Mouse (Mus musculus) forebrain, embryonic 14.5 days (tissue): Measurements from ENCODE around the gene Sult3a2. TPM values are rescaled to one million over a fixed set of nuclear protein-coding genes. Genes with fewer than 3 reads are reported as not detected.
"Not testable (repeated sequence)": the region's sequence is repeated elsewhere in the genome, so short reads cannot be mapped to it uniquely, and the experiment has no call there.

Experiments
- ATAC-seq: fragments of 200-750 bp; cut with Nextera tagmentation; 2 replicates; pipeline ENCODE4 v1.8.0; 2017; ENCODE audit warnings: mild to moderate bottlenecking, moderate library complexity
- DNase-seq: peaks from one replicate; pipeline ENCODE4 v3.0.0-alpha.2; 2015; ENCODE audit warnings: low spot score
- H3K27ac ChIP-seq: fragments of 300-500 bp; sonication (generic); 2 replicates; pipeline ENCODE4 v1.5.1; 2014; ENCODE audit warnings: low read depth, mild to moderate bottlenecking, control low read depth, low read length, moderate library complexity
- H3K27me3 ChIP-seq: fragments of 300-500 bp; sonication (generic); replicated peaks from 2 replicates; pipeline ENCODE4 v1.6.1; 2014; ENCODE audit warnings: low read length, control low read depth, mixed read lengths; ENCODE audit not compliant: control insufficient read depth, insufficient read depth
- H3K36me3 ChIP-seq: fragments of 300-500 bp; sonication (generic); 2 replicates; pipeline ENCODE4 v1.6.1; 2014; ENCODE audit warnings: low read length, control low read depth; ENCODE audit not compliant: control insufficient read depth, insufficient read depth
- H3K4me1 ChIP-seq: fragments of 300-500 bp; sonication (generic); 2 replicates; pipeline ENCODE4 v1.6.1; 2014; ENCODE audit warnings: antibody characterized with exemption, low read length, control low read depth; ENCODE audit not compliant: control insufficient read depth, insufficient read depth
- H3K4me2 ChIP-seq: fragments of 300-500 bp; sonication (generic); 2 replicates; pipeline ENCODE4 v1.6.1; 2014; ENCODE audit warnings: mild to moderate bottlenecking, control low read depth, low read length
- H3K4me3 ChIP-seq: fragments of 300-500 bp; sonication (generic); 2 replicates; pipeline ENCODE4 v1.5.1; 2014; ENCODE audit warnings: low read depth, low read length, control low read depth
- H3K9ac ChIP-seq: fragments of 300-500 bp; sonication (generic); 2 replicates; pipeline ENCODE4 v1.6.1; 2014; ENCODE audit warnings: mild to moderate bottlenecking, low read length, control low read depth, moderate library complexity
- H3K9me3 ChIP-seq: fragments of 300-500 bp; sonication (generic); replicated peaks from 2 replicates; pipeline ENCODE4 v1.6.1; 2016; ENCODE audit warnings: low read length, control low read depth, mixed read lengths; ENCODE audit not compliant: control insufficient read depth
- WGBS: fragments of 180-500 bp; shearing (Covaris S2); extraction: QIAGEN DNeasy Blood & Tissue Kit; methylation state at CpG from one replicate; pipeline ENCODE4 v1.1.7; 2014; 5-methylcytosine and 5-hydroxymethylcytosine counted together
- polyA plus RNA-seq: library from polyadenylated mRNA; unstranded; fragments of >200 nt; fragmentation: Nextera tagmentation; extraction: Ambion mirVana; gene quantifications from 2 replicates; pipeline ENCODE4 v1.2.1, GENCODE M21; 2014

Sult3a2 gene
- polyA plus RNA-seq = not detected in 2 replicates

- no peak within 1 kb of the TSS for H3K9ac ChIP-seq
- H3K27me3 ChIP-seq = no peaks in the 10 kb centered on the region
- H3K4me2 ChIP-seq = no peak within 1 kb of the TSS
- H3K9me3 ChIP-seq = no peaks in the 10 kb centered on the region
- H3K4me1 ChIP-seq = no peaks in the 10 kb centered on the region
- H3K4me3 ChIP-seq = no peak within 1 kb of the TSS
- no peak within 1 kb of the TSS for H3K27ac ChIP-seq
- ATAC-seq = no peak
- WGBS = 90% methylated on average over 3 of the region's 3 CpGs
- no peaks in the 10 kb centered on the region for H3K36me3 ChIP-seq
- DNase-seq = no peak
Observed at GRCm38 (mm10) chr10:33786604-33787003, at the start of gene Sult3a2. Gene Sult3a2 (minus strand): TSS chr10:33786704.

- no peaks in the 10 kb centered on the region for H3K9me3 ChIP-seq
- no peaks in the 10 kb centered on the region for H3K4me1 ChIP-seq
- ATAC-seq = no peak
- no peak overlapping the region for H3K4me2 ChIP-seq
- no peak overlapping the region for H3K27ac ChIP-seq
- DNase-seq = no peak
- H3K27me3 ChIP-seq = no peaks in the 10 kb centered on the region
- no peak overlapping the region for H3K9ac ChIP-seq
- 94% methylated on average over 3 of the region's 3 CpGs for WGBS
- H3K36me3 ChIP-seq = no peaks in the 10 kb centered on the region
- no peak overlapping the region for H3K4me3 ChIP-seq
Observed at GRCm38 (mm10) chr10:33820892-33821291, 34.4 kb upstream of the Sult3a2 start.

DNA sequence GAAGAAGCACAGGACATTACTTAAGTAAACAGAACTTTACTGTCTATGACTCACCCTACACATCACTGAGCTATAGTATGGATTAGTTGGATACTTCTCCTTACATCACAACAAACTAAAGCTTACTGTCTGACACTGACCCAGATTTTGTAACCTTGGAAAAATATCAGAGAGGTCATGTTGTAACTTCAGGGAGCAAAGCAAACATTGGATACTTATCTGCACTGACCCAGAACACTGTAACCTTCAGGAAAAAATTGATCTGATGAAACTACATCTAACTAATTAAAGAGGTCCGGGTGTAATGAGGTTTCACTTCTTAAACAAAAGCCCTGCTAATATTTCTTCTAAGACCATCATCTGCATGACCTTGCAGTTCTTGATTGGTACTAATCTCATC lies 30.4 kb upstream of the Sult3a2 start:
- Histone ChIP-seq H3K27me3 (no peaks in the 10 kb centered on the region), H3K4me3 (no peak overlapping the region), H3K9me3 (no peaks in the 10 kb centered on the region), H3K9ac (no peak overlapping the region), H3K4me1 (no peaks in the 10 kb centered on the region), H3K4me2 (no peak overlapping the region), H3K36me3 (no peaks in the 10 kb centered on the region), H3K27ac (no peak overlapping the region)
- no peak for ATAC-seq
- WGBS = 52% methylated on average over 1 of the region's 1 CpGs
- DNase-seq = no peak

DNA sequence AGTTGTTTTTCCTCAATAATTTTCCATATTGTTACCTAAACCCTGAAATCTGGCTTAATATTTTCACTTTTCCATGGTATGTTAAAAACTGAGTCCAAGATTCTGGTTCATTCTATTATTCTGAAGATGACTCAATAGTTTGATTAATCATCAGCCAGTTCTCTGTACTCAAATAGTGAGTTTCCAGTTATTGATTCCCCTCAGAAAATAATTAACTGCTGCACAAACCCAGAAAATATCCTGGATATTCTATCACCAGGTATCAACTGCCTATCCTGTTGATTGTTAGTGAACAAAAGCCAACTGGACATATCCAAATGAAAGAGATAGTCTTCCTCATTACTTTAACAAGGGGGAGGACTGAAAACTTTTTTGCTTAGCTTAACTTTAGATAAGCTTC lies 27.8 kb upstream of the Sult3a2 start:
- ATAC-seq (no peak), DNase-seq (no peak)
- no peaks in the 10 kb centered on the region for H3K36me3 ChIP-seq
- no peak overlapping the region for H3K9ac ChIP-seq
- H3K4me3 ChIP-seq = no peak overlapping the region
- no peaks in the 10 kb centered on the region for H3K9me3 ChIP-seq
- H3K4me2 ChIP-seq = no peak overlapping the region
- no peak overlapping the region for H3K27ac ChIP-seq
- H3K27me3 ChIP-seq = no peaks in the 10 kb centered on the region
- no peaks in the 10 kb centered on the region for H3K4me1 ChIP-seq

GRCm38 (mm10) chr10:33811807-33812206 lies 25.3 kb upstream of the Sult3a2 start:
- H3K4me3 ChIP-seq = no peak overlapping the region
- 13% methylated on average over 1 of the region's 1 CpGs for WGBS
- no peaks in the 10 kb centered on the region for H3K36me3 ChIP-seq
- peak; percentile 28 for DNase-seq
- H3K27me3 ChIP-seq = no peaks in the 10 kb centered on the region
- H3K9ac ChIP-seq = no peak overlapping the region
- H3K27ac ChIP-seq = no peak overlapping the region
- H3K9me3 ChIP-seq = no peaks in the 10 kb centered on the region
- no peaks in the 10 kb centered on the region for H3K4me1 ChIP-seq
- ATAC-seq = peak; percentile 60; the same call in 1 of the 2 replicates
- no peak overlapping the region for H3K4me2 ChIP-seq

DNA sequence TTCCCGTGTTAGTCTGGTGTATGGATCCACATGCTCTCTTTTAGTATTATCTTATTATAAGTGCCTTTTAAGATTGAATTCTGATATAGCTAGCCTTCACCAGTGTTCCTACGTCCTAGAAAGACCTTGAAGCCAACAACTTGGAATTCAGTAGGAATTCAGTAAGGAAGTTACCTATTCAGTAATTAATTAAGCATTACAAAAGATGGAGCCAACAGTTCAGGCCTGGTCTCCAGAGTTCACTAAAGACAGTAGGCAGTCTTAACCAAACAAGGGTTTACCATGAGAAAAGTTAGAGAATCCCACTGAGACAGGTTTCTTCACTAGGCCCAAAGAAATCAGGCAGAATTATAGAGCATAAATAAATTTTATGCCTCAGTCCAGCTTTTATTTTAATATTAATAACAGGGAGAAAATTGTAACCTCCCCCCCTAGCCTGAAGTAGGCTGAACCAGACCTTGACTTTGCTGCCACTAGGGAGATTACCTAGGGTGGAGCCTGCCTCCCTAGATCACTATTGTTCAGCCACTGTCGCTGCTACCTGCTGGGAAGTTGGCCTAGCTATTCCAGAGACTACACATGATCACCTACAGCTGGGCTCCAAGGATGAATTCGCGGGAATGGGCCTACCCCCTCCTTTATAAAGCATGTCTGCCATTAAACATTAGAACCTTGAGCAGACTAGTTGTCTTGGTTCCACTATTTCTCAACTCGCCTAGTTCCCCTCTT lies 10.9 kb upstream of the Sult3a2 start:
- not testable (repeated sequence) for H3K27ac ChIP-seq, H3K9ac ChIP-seq, ATAC-seq, DNase-seq, H3K9me3 ChIP-seq, H3K36me3 ChIP-seq, H3K4me1 ChIP-seq, H3K4me3 ChIP-seq, H3K4me2 ChIP-seq, H3K27me3 ChIP-seq
- 83% methylated on average over 6 of the region's 6 CpGs for WGBS

- not testable (repeated sequence) for H3K9me3 ChIP-seq, H3K36me3 ChIP-seq, H3K4me2 ChIP-seq, H3K27ac ChIP-seq, H3K9ac ChIP-seq, H3K4me3 ChIP-seq, ATAC-seq, DNase-seq, H3K4me1 ChIP-seq, H3K27me3 ChIP-seq
- WGBS = 88% methylated on average over 4 of the region's 4 CpGs
Observed at GRCm38 (mm10) chr10:33796269-33796915, 9.9 kb upstream of the Sult3a2 start.

GRCm38 (mm10) chr10:33792166-33792565 lies 5.7 kb upstream of the Sult3a2 start:
- H3K27ac ChIP-seq, H3K4me3 ChIP-seq, DNase-seq, H3K4me1 ChIP-seq, H3K27me3 ChIP-seq, H3K9me3 ChIP-seq, ATAC-seq, H3K4me2 ChIP-seq, H3K36me3 ChIP-seq, H3K9ac ChIP-seq: not testable (repeated sequence)
- WGBS = 86% methylated on average over 3 of the region's 3 CpGs

- DNase-seq = no peak
Observed at GRCm38 (mm10) chr10:33787541-33787940, 1.0 kb upstream of the Sult3a2 start.

More at GRCm38 (mm10) chr10:33787541-33787940, 1.0 kb upstream of the Sult3a2 start:
- ATAC-seq = no peak
- H3K4me3 ChIP-seq = no peak overlapping the region
- H3K9me3 ChIP-seq = no peaks in the 10 kb centered on the region
- no peaks in the 10 kb centered on the region for H3K27me3 ChIP-seq
- H3K27ac ChIP-seq = no peak overlapping the region
- no peaks in the 10 kb centered on the region for H3K36me3 ChIP-seq
- H3K9ac ChIP-seq = no peak overlapping the region
- no peak overlapping the region for H3K4me2 ChIP-seq
- no peaks in the 10 kb centered on the region for H3K4me1 ChIP-seq
